ENCODE assay signal across 15 mouse cellular contexts in genomic region chr10:123919054-123919453, GRCm38 (mm10).
"Had no signal": no experiment of that assay in that cellular context is flagged by ENCODE, and none has a peak within 500 bp of the region (broad histone marks: within the 10 kb centered on the region; RNA-seq: fewer than 3 reads in every experiment).

No protein-coding gene starts in this region.

- ATAC-seq: intestine, embryonic 16.5 days had no signal

- H3K27ac ChIP-seq: liver, embryonic 13.5 days; stomach, embryonic 15.5 days had no signal

- H3K4me3 ChIP-seq: liver, embryonic 13.5 days; stomach, embryonic 15.5 days had no signal

- DNase-seq: kidney, adult 18-20 months; kidney, adult 9 months; kidney, postnatal 14 days; kidney, postnatal 4 days; liver, embryonic 13.5 days; lung, adult 2 months; lung, postnatal 14 days; lung, postnatal 4 days; midbrain, embryonic 14.5 days; right cerebral cortex, postnatal 14 days; spleen, adult 18-20 months; thymus, adult 18-20 months; thymus, postnatal 36 days had no signal
